Mouse (Mus musculus) small intestine, adult 2 months (tissue): Measurements from ENCODE around the gene Nkpd1.

ENCODE experiments used
- CTCF ChIP-seq: fragments of 200-500 bp; IDR thresholded peaks from 2 replicates; pipeline ENCODE4 v1.5.1; 2012; ENCODE audit warnings: low read depth, mild to moderate bottlenecking, control low read depth, inconsistent platforms, low read length, moderate library complexity, mixed read lengths; ENCODE audit not compliant: insufficient replicate concordance, insufficient read length; ENCODE audit errors: extremely low read depth
- POLR2A ChIP-seq: fragments of 200-500 bp; IDR thresholded peaks from 2 replicates; pipeline ENCODE4 v1.6.1; 2012; ENCODE audit warnings: low read depth, mild to moderate bottlenecking, control low read depth, inconsistent platforms, low read length, moderate library complexity

DNA sequence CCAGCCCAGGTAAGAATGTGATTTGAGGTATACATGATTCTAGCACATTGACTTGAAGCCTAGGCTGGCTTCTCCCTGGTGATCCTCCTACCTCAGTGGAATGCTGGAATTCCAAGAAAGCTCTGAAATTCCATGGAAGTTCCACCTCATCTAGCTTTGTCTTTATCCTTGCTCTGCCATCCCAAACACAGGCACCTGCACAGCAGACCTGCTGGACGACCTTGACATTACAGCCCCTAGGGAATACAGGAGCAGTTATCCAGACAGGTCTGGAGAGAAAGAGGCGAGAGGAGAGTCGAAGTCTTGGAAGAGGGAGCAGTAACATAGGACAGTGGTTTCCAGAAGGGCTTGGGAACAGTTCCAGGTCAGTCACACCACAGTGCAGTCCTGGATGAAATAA lies 52.0 kb downstream of the Nkpd1 start:
- TF ChIP-seq POLR2A (no peak), CTCF (no peak)
